Mouse (Mus musculus) left cerebral cortex, postnatal 25 days (tissue): Measurements from ENCODE around the gene Hpcal1. TPM values are rescaled to one million over a fixed set of nuclear protein-coding genes. Genes with fewer than 3 reads are reported as not detected.

Experiments used
- total RNA-seq, 2 experiments: library from RNA; stranded (reverse); gene quantifications; 2 replicates each; pipeline ENCODE4 v1.2.3; 2021

Gene Hpcal1
- total RNA-seq, 2 experiments from 2014 or later: 98.4 to 99.2 TPM

Other genes with a start within 250 kb of the Hpcal1 start
- gene Odc1, start 146.1 kb upstream of the Hpcal1 start, total RNA-seq: 10 to 100 TPM; 56.0 to 63.5 TPM